Mouse (Mus musculus) embryonic fibroblast, embryonic 13.5 days (primary cell): Measurements from ENCODE around the gene Sbno1.

ENCODE experiments used
- CTCF ChIP-seq: IDR thresholded peaks from 2 replicates; pipeline ENCODE4 v1.5.1; 2011; ENCODE audit warnings: mild to moderate bottlenecking, control low read depth, low read length, moderate library complexity, borderline replicate concordance; ENCODE audit not compliant: insufficient read depth
- POLR2A ChIP-seq: IDR thresholded peaks from 2 replicates; pipeline ENCODE4 v1.6.1; 2011; ENCODE audit warnings: low read depth, mild to moderate bottlenecking, control low read depth, low read length, moderate library complexity

GRCm38 (mm10) chr5:124456762-124457161, 31.0 kb upstream of the Sbno1 start:
- no peak for TF ChIP-seq CTCF
- no peak for TF ChIP-seq POLR2A
